Mouse (Mus musculus) lung, adult 2 months (tissue): ENCODE measurements around the gene Gna13.

Experiments used
- CTCF ChIP-seq: fragments of 200-500 bp; IDR thresholded peaks from 2 replicates; pipeline ENCODE4 v1.5.1; 2011; ENCODE audit warnings: mild to moderate bottlenecking, low read length, control low read depth; ENCODE audit not compliant: insufficient read depth
- POLR2A ChIP-seq: fragments of 200-500 bp; IDR thresholded peaks from 2 replicates; pipeline ENCODE4 v1.6.1; 2011; ENCODE audit warnings: low read depth, mild to moderate bottlenecking, control low read depth, low read length, borderline replicate concordance; ENCODE audit errors: extremely low read depth

DNA sequence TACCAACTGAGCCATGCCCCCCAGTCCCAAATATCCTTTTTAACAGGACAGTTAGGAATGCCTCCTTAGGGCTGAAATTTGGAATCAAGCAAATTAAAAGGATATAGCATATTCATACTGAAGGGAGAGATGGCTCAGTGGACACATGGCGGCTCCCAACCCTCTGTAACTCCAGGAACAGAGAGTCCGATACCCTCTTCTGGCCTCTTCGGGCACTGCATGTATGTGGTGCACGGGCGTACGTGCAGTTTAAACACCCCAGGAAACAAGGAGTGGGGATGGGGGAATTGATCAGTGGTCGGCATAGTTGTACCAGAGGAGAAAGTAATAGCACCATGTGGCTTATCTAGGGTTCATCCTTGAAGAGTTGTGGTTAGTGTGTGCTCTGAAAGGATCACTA is 82.0 kb downstream of the Gna13 start:
- no peak for TF ChIP-seq POLR2A
- TF ChIP-seq CTCF: peak; percentile 44; the same call in 1 of the 2 replicates
